Mouse (Mus musculus) bone marrow macrophage, adult 2 months (primary cell): Measurements from ENCODE around the gene Hira.

Source experiments
- CTCF ChIP-seq: IDR thresholded peaks from 2 replicates; pipeline ENCODE4 v1.5.1; 2012; ENCODE audit warnings: low read depth, mild to moderate bottlenecking, low read length, moderate library complexity
- POLR2A ChIP-seq: IDR thresholded peaks from 2 replicates; pipeline ENCODE4 v1.6.1; 2012; ENCODE audit warnings: mild to moderate bottlenecking, low read depth, low read length, borderline replicate concordance

DNA sequence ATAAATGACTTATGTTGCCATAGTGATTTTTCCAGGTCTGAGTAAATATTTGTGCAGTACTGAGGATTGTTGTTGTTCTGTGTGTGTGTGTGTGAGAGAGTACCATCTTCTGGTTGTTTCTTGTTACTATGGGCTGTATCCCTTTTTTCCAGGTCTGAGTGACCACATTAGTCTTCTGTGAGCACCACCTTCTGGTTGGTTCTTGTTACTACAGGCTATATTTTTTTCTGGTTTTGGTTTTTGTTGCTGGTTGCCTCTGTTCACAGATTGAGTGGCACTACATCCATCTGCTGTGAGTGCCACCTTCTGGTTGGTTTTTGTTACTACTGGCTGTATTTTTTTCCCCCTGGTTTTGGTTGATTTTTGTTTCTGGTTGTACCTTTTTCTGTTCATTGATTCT lies 18.3 kb upstream of the Hira start:
- TF ChIP-seq POLR2A (no peak), CTCF (no peak)
